In the genomic region with DNA sequence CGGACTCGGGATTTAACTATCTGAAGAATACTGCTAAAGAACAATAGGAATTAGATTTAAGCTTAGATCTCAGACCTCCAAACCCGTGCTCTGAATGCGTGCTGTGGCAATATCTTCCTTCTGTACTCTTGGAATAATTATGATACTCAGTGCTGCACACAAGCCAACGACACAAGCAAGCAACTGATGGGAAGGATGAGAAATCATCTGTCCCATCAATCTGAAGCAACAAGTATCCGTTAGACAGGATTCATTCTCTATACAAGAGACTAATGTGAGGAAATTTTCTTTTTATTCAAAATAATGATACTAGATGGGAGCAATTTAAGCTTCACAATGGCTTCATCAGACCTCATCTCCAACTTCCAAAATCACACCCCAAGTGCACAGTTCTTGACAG, we compare ENCODE assay signal across 35 mouse cellular contexts.
"Had no signal": no experiment of that assay in that cellular context is flagged by ENCODE, and none has a peak within 500 bp of the region (broad histone marks: within the 10 kb centered on the region; RNA-seq: fewer than 3 reads in every experiment).

No protein-coding gene starts in this region.

- H3K36me3 ChIP-seq: heart, embryonic 10.5 days; heart, embryonic 12.5 days; heart, embryonic 13.5 days; heart, embryonic 15.5 days; hindbrain, embryonic 10.5 days; hindbrain, embryonic 12.5 days; hindbrain, embryonic 13.5 days; hindbrain, embryonic 15.5 days; intestine, embryonic 15.5 days; kidney, embryonic 15.5 days had no signal

- H3K4me2 ChIP-seq: heart, embryonic 11.5 days; heart, embryonic 12.5 days; heart, embryonic 13.5 days; heart, embryonic 15.5 days; hindbrain, embryonic 12.5 days; hindbrain, embryonic 13.5 days; hindbrain, embryonic 14.5 days; hindbrain, embryonic 15.5 days; intestine, embryonic 15.5 days; kidney, embryonic 15.5 days had no signal

- H3K9ac ChIP-seq: heart, embryonic 12.5 days; heart, embryonic 13.5 days; heart, embryonic 15.5 days; hindbrain, embryonic 12.5 days; hindbrain, embryonic 13.5 days; hindbrain, embryonic 14.5 days; hindbrain, embryonic 15.5 days; intestine, embryonic 15.5 days; kidney, embryonic 15.5 days had no signal

- H3K4me1 ChIP-seq: heart, embryonic 10.5 days; heart, embryonic 12.5 days; heart, embryonic 13.5 days; heart, embryonic 15.5 days; hindbrain, embryonic 10.5 days; hindbrain, embryonic 12.5 days; intestine, embryonic 15.5 days; kidney, embryonic 15.5 days had no signal

- H3K27ac ChIP-seq: heart, embryonic 10.5 days; heart, embryonic 13.5 days; heart, embryonic 15.5 days; hindbrain, embryonic 10.5 days; hindbrain, embryonic 12.5 days; hindbrain, embryonic 13.5 days; hindbrain, embryonic 14.5 days; hindbrain, embryonic 15.5 days; hindbrain, postnatal 0 days; intestine, embryonic 15.5 days; kidney, embryonic 15.5 days; kidney, postnatal 0 days; layer of hippocampus, adult 2 months had no signal

- H3K4me3 ChIP-seq: heart, embryonic 10.5 days; heart, embryonic 12.5 days; heart, embryonic 13.5 days; heart, embryonic 15.5 days; hindbrain, embryonic 10.5 days; hindbrain, embryonic 12.5 days; hindbrain, embryonic 13.5 days; hindbrain, embryonic 15.5 days; intestine, embryonic 15.5 days; kidney, embryonic 15.5 days; layer of hippocampus, adult 2 months had no signal

- ATAC-seq: hindbrain, embryonic 16.5 days; hindbrain, postnatal 0 days; inflammation-experienced regulatory T-cells, adult 6 months; intestine, embryonic 15.5 days; intestine, embryonic 16.5 days; intestine, postnatal 0 days had no signal

- H3K27me3 ChIP-seq: heart, embryonic 12.5 days; heart, embryonic 13.5 days; heart, embryonic 15.5 days; hindbrain, embryonic 12.5 days; hindbrain, embryonic 13.5 days; hindbrain, embryonic 15.5 days; intestine, embryonic 15.5 days; kidney, embryonic 15.5 days had no signal

- DNase-seq: heart, postnatal 10 days; heart, postnatal 14 days; heart, postnatal 36 days; heart, postnatal 4 days; kidney, adult 11 months; kidney, adult 18-20 months; kidney, adult 2 months; kidney, adult 8-10 months; kidney, adult 9 months; kidney, postnatal 10 days; kidney, postnatal 14 days; kidney, postnatal 25 days; kidney, postnatal 36 days; kidney, postnatal 4 days; layer of hippocampus, adult 9-11 months; layer of hippocampus, postnatal 36 days had no signal

- H3K9me3 ChIP-seq: heart, embryonic 10.5 days; heart, embryonic 12.5 days; heart, embryonic 13.5 days; heart, embryonic 15.5 days; hindbrain, embryonic 10.5 days; hindbrain, embryonic 12.5 days; hindbrain, embryonic 13.5 days; hindbrain, embryonic 15.5 days; intestine, embryonic 15.5 days; kidney, embryonic 15.5 days had no signal
